Mouse (Mus musculus) stomach, postnatal 0 days (tissue): ENCODE measurements at regions not wholly inside any gene's neighbourhood (a gene's known extent, or its start where the extent isn't known, plus 50 kb on each side); places are given as distances from the start of the nearest gene placed in this dataset.

Experiments
- CTCF ChIP-seq: IDR thresholded peaks from 2 replicates; pipeline ENCODE4 v1.5.1; 2016; ENCODE audit warnings: antibody characterized with exemption, low read depth, mild to moderate bottlenecking, moderate library complexity
- EP300 ChIP-seq: optimal IDR thresholded peaks from 2 replicates; pipeline ENCODE3; 2016; ENCODE audit warnings: antibody characterized with exemption

GRCm38 (mm10) chr2:3964351-3964750 lies 53.2 kb upstream of the Frmd4a start:
- TF ChIP-seq CTCF = no peak
- TF ChIP-seq EP300 = no peak
